Mouse (Mus musculus) urinary bladder, adult 2 months (tissue): ENCODE data around the gene Ly6g5c. TPM values are rescaled to one million over a fixed set of nuclear protein-coding genes. Genes with fewer than 3 reads are reported as not detected.

Experiments
- DNase-seq: peaks from one replicate; pipeline ENCODE4 v3.0.0; 2022; ENCODE audit warnings: low spot score
- polyA plus RNA-seq: library from polyadenylated mRNA; depleted of rRNA; stranded (reverse); fragments of >200 nt; gene quantifications from 2 replicates; pipeline ENCODE4 v1.2.3, GENCODE M21; 2012; rRNA removed

Ly6g5c gene
- polyA plus RNA-seq, 1 experiment = not detected

DNA sequence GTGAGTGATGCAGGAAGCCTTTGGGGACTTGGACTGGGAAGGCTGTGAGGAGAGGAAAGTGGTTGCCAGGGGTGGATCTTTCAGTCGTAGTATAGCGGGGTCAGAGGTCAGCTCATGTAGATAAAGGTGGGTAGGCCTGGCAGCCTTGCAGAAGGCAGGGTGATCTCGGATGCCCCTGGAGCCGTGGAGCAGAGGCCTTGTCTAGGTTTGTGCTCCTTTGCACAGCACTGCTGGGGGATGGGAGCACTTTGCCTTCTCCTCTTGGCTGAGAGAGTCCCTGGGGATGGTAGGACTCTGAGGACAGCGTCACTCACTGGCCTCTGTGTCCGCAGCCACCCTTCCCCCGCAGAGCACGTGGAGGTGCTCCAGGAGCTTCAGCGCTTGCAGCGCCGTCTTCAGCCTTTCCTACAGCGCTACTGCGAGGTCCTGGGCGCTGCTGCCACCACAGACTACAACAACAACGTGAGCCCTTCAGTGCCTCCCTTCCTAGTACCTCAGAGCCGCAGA, 32.5 kb downstream of the Ly6g5c start:
- no peak for DNase-seq

DNA sequence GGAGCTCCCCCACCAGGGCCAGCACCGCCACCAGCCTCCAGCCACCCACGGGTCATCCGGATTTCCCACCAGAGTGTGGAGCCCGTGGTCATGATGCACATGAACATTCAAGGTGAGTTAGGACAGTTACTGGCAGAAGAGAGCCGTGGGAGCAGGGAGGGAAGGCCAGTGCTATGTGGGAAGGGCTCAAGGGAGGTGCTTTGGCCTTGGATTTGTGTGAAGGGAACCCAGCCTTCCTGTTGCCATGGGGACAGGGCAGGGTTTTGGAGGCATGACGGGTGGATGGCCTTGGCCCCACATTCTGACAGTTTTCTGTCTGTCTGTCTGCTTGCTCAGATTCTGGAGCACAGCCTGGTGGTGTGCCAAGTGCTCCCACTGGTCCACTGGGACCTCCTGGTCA, 33.9 kb downstream of the Ly6g5c start:
- DNase-seq = no peak

DNA sequence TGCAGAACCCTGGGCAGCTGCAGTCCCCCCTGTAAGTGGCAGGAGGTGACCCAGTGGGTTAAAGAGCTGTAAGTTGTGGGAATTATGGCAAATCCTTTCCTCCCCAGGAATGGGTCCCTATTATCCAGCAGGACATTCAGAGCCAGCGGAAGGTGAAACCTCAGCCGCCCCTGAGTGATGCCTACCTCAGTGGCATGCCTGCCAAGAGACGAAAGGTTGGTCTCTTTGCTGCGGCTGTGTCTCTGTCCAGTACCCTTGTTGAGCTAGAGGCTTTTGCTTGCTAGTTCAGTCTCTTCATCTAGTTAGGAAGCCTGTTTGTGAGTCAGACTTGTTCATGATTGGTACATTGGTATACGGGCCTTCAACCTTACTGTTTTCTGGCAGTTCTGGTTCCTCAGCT, 38.1 kb downstream of the Ly6g5c start:
- DNase-seq = no peak

DNA sequence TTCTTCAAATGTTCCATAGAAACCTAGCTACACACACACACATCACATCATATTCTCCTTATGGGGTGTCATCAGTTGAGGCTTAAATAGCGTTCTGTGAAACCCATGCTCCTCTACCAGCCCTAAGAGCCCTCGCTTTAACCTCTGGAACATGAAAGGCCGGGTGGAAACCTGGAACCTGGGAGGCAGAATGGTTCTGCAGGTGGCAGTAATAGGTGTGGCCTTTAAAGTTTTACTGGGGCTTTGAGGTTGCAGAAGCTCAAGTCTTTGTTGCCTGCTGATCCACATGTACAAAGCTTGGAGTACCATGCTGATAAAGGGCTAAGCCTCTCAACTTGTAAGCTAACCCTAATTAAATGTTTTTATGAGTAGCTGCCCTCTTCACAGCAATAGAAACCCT, 39.3 kb downstream of the Ly6g5c start:
- no peak for DNase-seq

DNA sequence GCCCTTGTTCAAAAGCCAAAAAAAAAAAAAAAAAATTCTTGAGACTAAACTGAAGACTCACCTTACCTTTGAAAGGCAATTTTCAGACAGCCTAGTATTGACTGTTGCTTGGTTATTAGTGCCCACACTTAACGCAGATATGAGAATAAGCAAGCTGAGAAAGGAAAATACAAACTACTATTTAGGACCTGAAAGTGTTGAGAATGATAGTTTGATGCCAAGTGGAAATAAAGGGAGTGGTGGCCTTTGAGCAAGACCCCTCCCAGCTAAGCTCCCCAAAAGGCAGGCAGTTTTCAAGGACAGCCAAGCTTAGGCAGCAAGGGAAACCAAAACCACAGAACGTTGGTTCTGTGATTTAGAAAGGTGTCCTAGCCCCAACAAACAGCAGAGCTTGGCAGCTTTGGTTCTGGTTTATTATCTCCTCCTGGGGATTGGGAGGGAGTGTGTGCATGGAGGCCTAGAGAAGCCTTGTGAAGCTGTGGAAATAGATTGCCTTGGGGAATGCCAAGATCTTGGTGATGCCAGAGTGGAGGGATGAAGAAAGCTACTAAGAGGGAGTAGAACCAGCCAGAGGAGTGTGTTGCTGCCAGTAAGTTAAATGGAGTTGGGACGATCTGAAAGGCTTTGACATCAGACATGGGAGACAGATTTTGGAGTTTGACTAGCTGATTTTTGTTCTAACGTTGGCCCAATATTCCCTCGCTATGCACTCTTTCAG, 40.0 kb downstream of the Ly6g5c start:
- no peak for DNase-seq

DNA sequence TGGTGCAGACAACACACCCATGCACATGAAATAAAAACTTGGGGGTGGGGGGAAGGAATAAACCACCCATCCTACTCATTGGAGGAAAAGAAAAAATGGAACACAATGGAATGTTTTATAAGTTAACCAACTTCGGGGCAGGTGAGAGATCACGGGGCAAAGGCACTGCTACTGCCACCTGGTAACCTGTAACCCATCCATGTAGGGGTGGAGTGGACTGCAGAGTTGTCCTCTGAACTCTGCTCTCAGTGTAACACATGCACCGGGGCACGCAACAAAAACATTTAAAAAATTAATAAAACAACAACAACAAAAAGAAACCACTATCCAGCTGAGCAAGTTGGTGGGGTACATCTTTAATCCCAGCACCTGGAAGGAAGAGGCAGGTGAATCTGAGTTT, 44.0 kb downstream of the Ly6g5c start:
- no peak for DNase-seq

DNA sequence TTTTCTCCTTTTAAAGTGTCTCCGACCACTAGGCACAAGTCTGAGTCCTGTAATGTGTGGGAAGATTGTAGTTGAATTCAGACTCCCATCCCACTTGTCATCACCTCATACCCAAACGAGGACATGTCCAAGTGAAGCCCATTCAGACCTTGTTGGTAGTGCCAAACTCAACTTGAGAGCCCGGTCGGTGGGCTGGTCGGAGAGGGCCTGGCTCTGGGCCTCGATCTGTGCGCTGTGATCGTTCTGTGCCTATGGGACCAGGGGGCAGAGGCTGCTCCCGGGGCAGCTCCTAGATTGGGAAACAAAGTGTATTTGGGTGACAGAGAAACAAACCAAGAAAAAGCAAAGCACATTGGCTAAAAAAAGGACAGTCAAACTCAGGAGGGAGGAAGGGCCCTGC, 45.0 kb downstream of the Ly6g5c start:
- DNase-seq = no peak

DNA sequence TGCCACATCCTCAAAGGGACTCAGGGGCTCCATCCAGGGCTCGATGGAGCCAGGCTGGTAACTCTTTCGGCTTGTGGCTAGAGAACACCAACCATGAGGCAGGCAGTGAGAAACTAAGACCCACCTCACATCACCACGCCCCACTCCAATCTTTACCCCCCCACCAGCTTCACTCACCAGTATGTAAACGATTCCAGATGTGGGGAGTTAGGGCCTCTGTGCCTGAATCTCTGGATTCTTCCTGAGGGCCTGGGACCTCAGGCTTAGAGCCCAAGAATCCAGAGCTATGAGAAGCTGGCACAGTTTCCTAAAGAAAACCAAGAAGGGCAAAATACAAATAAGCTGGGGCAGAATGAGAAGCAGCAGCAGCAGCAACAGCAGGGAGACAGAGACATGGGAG, 45.9 kb downstream of the Ly6g5c start:
- no peak for DNase-seq

DNA sequence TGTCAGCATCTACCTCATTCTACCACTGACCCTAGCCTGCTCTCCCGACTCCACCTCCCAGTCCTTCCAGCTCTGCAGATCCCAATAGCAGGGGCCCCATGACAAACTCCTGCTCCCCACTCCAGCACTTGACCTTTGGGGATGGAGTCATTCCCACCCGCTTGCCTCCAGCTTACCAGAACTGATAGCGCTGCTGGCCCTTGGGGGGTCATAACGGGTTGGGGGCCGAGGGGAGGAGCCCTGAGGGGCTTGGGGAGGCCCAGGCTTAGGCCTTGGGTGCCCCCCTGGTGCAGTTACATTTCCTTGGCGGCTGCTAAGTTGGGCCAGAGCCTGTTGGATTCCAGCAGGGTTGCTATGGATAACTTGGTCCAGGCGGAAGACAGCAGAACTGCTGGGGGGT, 46.5 kb downstream of the Ly6g5c start:
- no peak for DNase-seq

DNA sequence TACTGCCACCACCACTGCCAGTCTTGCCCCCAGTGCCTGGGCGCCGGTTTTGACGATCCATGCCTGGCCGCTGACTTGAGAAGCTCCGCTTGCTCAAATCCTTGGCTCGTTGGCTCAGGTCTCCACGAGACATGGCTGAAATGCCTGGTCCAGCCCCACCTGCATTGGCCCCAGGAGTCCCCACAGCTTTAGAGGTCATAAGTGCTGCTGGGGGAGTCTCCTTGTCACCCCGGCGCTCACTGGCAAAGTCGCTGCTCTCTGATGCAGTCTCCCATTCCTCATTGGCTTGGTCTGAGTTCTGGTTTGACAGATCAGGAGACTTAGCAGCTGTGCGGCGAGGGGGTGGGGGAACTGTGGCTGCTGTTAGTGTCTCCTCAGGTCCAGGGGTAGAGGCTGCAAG, 47.4 kb downstream of the Ly6g5c start:
- DNase-seq = no peak

DNA sequence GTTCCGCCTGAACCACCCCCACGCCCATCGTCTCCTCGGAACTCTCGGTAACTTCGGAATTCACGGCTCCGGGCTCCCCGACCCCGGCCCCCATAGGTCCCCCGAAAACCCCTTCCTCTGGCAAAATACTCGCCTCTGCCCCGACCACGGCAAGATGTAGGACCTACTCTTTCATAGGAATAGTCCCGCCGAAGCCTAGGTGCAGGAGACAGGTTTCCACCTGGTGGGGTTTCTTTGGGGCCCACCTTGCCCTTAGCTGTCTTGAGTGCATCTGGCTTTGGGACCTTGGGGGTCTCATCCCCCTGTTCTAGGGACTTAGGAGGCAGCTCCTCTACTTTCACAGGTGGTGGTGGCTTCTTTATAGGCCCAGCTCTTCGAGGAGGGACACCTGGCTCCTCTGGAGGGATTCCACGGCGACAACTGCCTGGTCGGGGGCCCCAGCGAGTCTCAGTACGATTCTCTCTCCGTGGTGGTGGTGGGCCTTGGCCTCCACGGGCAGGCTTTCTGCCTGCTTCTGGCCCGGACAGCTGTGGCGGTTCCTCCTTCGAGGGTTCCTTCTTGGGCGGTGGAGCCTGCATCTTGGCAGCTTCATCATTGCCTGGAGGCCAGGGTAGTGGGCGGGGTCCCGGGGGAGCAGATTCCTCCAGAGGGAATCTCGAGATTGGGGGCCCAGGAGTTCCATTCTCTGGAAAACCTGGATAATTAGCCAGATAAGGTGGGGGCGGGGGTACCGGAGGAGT, 48.6 kb downstream of the Ly6g5c start:
- DNase-seq = no peak

DNA sequence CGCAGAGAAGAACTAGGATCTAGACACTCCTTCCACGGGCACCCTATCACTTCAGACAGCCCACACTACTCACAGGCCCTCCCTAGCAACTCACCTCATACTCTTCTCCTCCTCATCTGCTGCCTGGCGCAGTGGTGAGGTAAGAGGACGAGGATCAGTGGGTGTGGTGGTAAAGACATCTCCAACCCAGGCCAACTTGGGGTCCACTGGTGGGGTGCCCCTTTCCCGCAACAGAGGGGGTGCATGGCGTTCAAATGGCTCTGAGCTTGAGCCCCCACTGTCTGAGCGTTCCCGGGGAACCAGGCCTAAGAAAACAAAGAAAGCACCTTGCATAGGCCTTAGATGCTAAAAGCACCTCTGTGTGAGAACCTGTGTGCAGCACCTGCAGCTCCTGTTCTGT, 49.2 kb downstream of the Ly6g5c start:
- no peak for DNase-seq

DNA sequence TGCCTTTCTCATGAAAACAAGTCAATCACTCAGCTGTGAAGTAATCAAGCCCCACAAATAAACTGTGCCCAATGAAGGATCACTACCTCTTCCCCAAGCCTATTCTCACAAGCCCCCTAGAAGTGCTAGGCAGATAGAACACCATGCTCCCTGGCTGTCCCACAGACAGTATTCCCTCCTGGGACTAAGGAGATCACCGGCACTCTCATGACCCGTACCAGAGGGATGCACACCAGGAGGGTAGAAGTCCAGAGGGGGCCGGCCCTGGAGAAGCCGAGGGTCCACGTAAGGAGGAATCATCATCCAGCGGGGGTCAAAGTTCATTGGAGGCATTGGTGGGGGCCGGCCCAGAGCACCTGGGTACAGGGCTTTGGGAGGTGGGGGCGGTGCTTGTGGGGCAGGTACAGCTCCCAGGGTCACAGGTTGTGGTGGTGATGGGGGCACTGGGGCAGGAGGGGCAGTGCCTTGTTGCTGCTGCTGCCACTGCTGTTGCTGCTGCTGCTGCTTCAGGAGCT, 49.6 kb downstream of the Ly6g5c start:
- no peak for DNase-seq

DNA sequence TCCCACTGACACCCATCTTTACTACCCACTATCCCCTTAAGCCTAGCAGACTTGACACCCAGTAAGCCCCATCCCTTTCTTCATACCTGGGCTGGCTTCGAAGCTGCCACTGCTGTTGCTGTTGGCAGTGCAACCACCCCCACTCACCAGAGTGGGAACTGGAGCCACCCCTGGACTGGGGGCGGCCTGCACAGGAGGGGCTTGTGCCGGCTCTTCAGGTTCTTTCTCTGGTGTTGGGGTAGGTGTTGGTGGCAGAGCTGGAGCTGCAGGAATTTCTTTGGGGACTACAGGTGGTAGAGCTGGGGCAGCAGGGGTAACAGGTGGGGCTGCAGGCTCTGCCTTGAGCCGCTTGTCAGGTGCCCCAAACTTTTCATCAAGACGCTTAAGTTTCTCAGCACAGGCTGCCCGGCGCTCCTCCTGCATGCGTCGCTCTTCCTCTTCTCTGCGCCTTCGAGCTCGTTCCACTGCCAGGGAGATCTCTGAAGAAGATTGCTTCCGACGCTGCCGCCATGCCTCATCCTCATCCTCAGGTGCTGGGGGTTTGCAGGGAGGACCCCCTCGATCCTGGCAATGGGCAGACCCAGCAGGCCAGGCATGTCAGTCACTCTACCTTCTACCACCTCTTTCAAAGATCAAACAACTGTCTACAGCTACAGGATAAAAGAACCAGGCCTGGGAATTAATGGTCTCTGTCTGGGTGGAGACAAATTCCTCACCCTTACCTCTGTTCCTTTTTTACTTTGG, 50.9 kb downstream of the Ly6g5c start:
- DNase-seq = no peak

DNA sequence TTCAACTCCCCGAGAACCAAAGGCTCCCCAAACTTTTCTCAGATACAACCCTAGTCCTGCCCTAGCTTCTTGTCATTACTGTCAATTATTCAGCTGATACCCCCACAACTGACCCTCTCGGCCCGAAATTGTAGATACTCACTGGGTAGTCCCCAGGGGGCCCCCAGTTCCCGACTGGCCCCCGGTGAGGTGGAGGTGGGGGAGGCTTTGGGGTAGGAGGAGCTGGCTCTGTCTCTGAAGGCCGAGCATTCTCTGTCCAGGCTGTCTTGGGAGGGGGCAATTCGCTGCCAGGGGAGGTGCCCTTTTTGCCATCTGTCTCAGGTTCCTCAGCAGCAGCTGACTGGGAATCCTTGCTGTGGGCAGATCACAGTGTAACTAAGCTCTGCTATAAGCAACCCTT, 51.6 kb downstream of the Ly6g5c start:
- no peak for DNase-seq

DNA sequence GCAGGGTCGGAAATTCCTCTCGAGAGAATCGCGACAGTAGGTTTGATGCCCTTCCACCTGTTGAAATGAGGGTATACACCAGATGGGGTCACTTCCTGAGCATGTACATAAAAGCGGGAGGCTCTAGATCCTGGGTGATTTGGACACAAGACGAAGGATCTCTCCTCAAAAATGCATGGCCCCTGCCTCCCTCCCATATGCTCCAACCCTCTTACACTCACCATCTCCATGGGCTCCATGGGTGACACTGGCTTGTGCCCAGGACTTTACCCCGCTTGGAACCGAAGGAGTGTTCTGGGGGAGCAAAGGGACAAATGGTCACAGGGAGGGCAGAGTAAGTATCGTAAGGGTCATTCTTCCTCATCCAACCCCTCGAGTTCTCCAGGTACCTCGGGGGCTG, 53.3 kb downstream of the Ly6g5c start:
- no peak for DNase-seq

Other genes starting within 250 kb of the Ly6g5c start
- gene Cfb, start 245.8 kb upstream of the Ly6g5c start, polyA plus RNA-seq = 35.7 and 41.6 TPM in 2 replicates
- gene Zbtb12, start 228.8 kb upstream of the Ly6g5c start, polyA plus RNA-seq = 6.6 and 8.5 TPM in 2 replicates
- gene Gm20547, start 226.2 kb upstream of the Ly6g5c start, polyA plus RNA-seq = 0.04 TPM in 1 of 2 replicates, not detected in the other
- gene C2, start 210.0 kb upstream of the Ly6g5c start, polyA plus RNA-seq = 43.0 and 45.6 TPM in 2 replicates
- 124 and 129 TPM in 2 replicates for gene Ehmt2, start 209.8 kb upstream of the Ly6g5c start, polyA plus RNA-seq
- 4.5 and 5.1 TPM in 2 replicates for gene Slc44a4, start 193.8 kb upstream of the Ly6g5c start, polyA plus RNA-seq
- gene Neu1, start 177.0 kb upstream of the Ly6g5c start, polyA plus RNA-seq = 27.9 and 32.0 TPM in 2 replicates
- 100 and 116 TPM in 2 replicates for gene Hspa1b, start 149.0 kb upstream of the Ly6g5c start, polyA plus RNA-seq
- not detected in 2 replicates for gene Gm20481, start 138.4 kb upstream of the Ly6g5c start, polyA plus RNA-seq
- 52.7 and 54.4 TPM in 2 replicates for gene Hspa1a, start 136.1 kb upstream of the Ly6g5c start, polyA plus RNA-seq
- gene Hspa1l, start 135.6 kb upstream of the Ly6g5c start, polyA plus RNA-seq = 0.47 and 0.54 TPM in 2 replicates
- gene Lsm2, start 126.4 kb upstream of the Ly6g5c start, polyA plus RNA-seq = 47.8 and 58.4 TPM in 2 replicates
- gene Vars, start 107.3 kb upstream of the Ly6g5c start, polyA plus RNA-seq = 49.8 and 53.0 TPM in 2 replicates
- 5.2 and 6.1 TPM in 2 replicates for gene Vwa7, start 91.7 kb upstream of the Ly6g5c start, polyA plus RNA-seq
- gene Sapcd1, start 80.3 kb upstream of the Ly6g5c start, polyA plus RNA-seq = 0.77 and 0.81 TPM in 2 replicates
- 1.2 and 1.4 TPM in 2 replicates for gene Msh5, start 61.5 kb upstream of the Ly6g5c start, polyA plus RNA-seq
- gene Clic1, start 58.3 kb upstream of the Ly6g5c start, polyA plus RNA-seq = 149 and 191 TPM in 2 replicates
- 60.5 and 68.6 TPM in 2 replicates for gene Ddah2, start 49.2 kb upstream of the Ly6g5c start, polyA plus RNA-seq
- 0.26 and 0.37 TPM in 2 replicates for gene Ly6g6c, start 42.9 kb upstream of the Ly6g5c start, polyA plus RNA-seq
- gene Mpig6b, start 42.1 kb upstream of the Ly6g5c start, polyA plus RNA-seq = 0.44 and 0.48 TPM in 2 replicates
- 9.5 and 12.9 TPM in 2 replicates for gene Ly6g6e, start 31.4 kb upstream of the Ly6g5c start, polyA plus RNA-seq
- 5.4 and 5.8 TPM in 2 replicates for gene Ly6g6d, start 30.2 kb upstream of the Ly6g5c start, polyA plus RNA-seq
- 0.15 TPM in 1 of 2 replicates, not detected in the other for gene Ly6g6f, start 22.7 kb upstream of the Ly6g5c start, polyA plus RNA-seq
- 104 and 114 TPM in 2 replicates for gene Abhd16a, start 19.0 kb upstream of the Ly6g5c start, polyA plus RNA-seq
- gene Ly6g5b, start 7.1 kb downstream of the Ly6g5c start, polyA plus RNA-seq = 1.0 and 1.2 TPM in 2 replicates
- gene Gpank1, start 13.2 kb downstream of the Ly6g5c start, polyA plus RNA-seq = 16.2 and 19.3 TPM in 2 replicates
- 116 and 122 TPM in 2 replicates for gene Csnk2b, start 13.8 kb downstream of the Ly6g5c start, polyA plus RNA-seq
- gene D17H6S53E, start 18.1 kb downstream of the Ly6g5c start, polyA plus RNA-seq = 10.2 and 12.6 TPM in 2 replicates
- gene Apom, start 23.8 kb downstream of the Ly6g5c start, polyA plus RNA-seq = 0.22 and 0.29 TPM in 2 replicates
- gene Bag6, start 26.9 kb downstream of the Ly6g5c start, polyA plus RNA-seq = 130 and 136 TPM in 2 replicates
- 170 and 213 TPM in 2 replicates for gene Prrc2a, start 56.6 kb downstream of the Ly6g5c start, polyA plus RNA-seq
- 11.2 and 13.3 TPM in 2 replicates for gene Aif1, start 67.8 kb downstream of the Ly6g5c start, polyA plus RNA-seq
- 20.4 and 23.0 TPM in 2 replicates for gene Lst1, start 80.2 kb downstream of the Ly6g5c start, polyA plus RNA-seq
- gene Ltb, start 86.2 kb downstream of the Ly6g5c start, polyA plus RNA-seq = 2.6 and 3.5 TPM in 2 replicates
- 0.55 and 0.83 TPM in 2 replicates for gene Tnf, start 93.7 kb downstream of the Ly6g5c start, polyA plus RNA-seq
- gene Lta, start 97.1 kb downstream of the Ly6g5c start, polyA plus RNA-seq = 0.29 and 0.43 TPM in 2 replicates
- gene Gm16181, start 112.6 kb downstream of the Ly6g5c start, polyA plus RNA-seq = 0.18 TPM in 1 of 2 replicates, not detected in the other
- 11.9 and 14.5 TPM in 2 replicates for gene Atp6v1g2, start 125.4 kb downstream of the Ly6g5c start, polyA plus RNA-seq
- gene Nfkbil1, start 127.5 kb downstream of the Ly6g5c start, polyA plus RNA-seq = 14.0 and 15.4 TPM in 2 replicates
- gene Ddx39b, start 133.5 kb downstream of the Ly6g5c start, polyA plus RNA-seq = 314 and 350 TPM in 2 replicates
- 589 and 606 TPM in 2 replicates for gene H2-D1, start 154.5 kb downstream of the Ly6g5c start, polyA plus RNA-seq
- 0.19 TPM in 2 replicates for gene H2-Q1, start 212.1 kb downstream of the Ly6g5c start, polyA plus RNA-seq
- gene H2-Q2, start 234.0 kb downstream of the Ly6g5c start, polyA plus RNA-seq = 3.0 and 3.4 TPM in 2 replicates